Mouse (Mus musculus) bone marrow macrophage, adult 2 months (primary cell): ENCODE results near the gene Col15a1.

ENCODE experiments used
- CTCF ChIP-seq: IDR thresholded peaks from 2 replicates; pipeline ENCODE4 v1.5.1; 2012; ENCODE audit warnings: low read depth, mild to moderate bottlenecking, low read length, moderate library complexity
- POLR2A ChIP-seq: IDR thresholded peaks from 2 replicates; pipeline ENCODE4 v1.6.1; 2012; ENCODE audit warnings: mild to moderate bottlenecking, low read depth, low read length, borderline replicate concordance

DNA sequence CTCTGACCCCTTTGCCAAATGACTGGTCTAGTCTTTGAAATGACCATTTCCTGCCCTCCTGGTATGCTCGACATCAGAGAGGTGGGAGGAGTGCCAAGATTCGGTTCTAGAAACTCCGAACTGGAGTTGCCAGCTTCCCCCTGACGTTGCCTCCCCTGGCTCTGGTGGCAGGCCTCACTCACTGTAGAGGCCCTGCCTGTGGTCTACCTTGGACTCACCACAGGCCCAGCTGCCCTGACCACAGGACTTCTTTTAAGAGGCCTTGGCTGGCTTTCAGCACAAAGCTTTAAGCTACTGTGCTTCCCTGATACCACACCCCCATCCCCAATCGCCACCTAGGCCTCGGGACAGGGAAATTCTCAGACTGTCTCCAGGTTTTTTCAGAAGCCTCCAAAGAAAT lies 21.4 kb upstream of the Col15a1 start:
- TF ChIP-seq POLR2A (no peak), CTCF (no peak)
